Comparison of ENCODE assay signal across 10 mouse cellular contexts in genomic region chr17:48932916-48933315, GRCm38 (mm10). TPM values are rescaled to one million over a fixed set of nuclear protein-coding genes. Genes with fewer than 3 reads are reported as not detected.
DNase-seq lines count a peak whose midpoint lies in the region; ATAC-seq and TF ChIP-seq lines count a peak whose summit lies in the region.
"Had no signal": no experiment of that assay in that cellular context is flagged by ENCODE, and none has a peak within 500 bp of the region (broad histone marks: within the 10 kb centered on the region; RNA-seq: fewer than 3 reads in every experiment).

No protein-coding gene starts in this region.

- 9% methylated on average over 9 of the region's 9 CpGs for WGBS in kidney, adult 2 months
- WGBS in embryonic facial prominence, embryonic 10.5 days: 6% methylated on average over 9 of the region's 9 CpGs
- WGBS in hindbrain, embryonic 13.5 days: 8% methylated on average over 8 of the region's 9 CpGs
- WGBS in midbrain, embryonic 16.5 days: under 1% methylated on average over 9 of the region's 9 CpGs

- no peak for TF ChIP-seq POLR2A in kidney, adult 2 months (IDR thresholded peaks at IDR 0.05; ENCODE audit: low read depth, low read length)

- peak overlapping the region; percentile 82 for H3K9ac ChIP-seq in hindbrain, embryonic 13.5 days
- H3K9ac ChIP-seq in midbrain, embryonic 16.5 days (ENCODE audit: low read depth, low read length): peak overlapping the region; percentile 86

- ATAC-seq in hindbrain, embryonic 13.5 days (ENCODE audit: low FRiP score): peak; percentile 1; the same call in 1 of the 2 replicates
- ATAC-seq in midbrain, embryonic 16.5 days: peak; percentile 15; the same call in 1 of the 2 replicates

- no peak for DNase-seq in kidney, adult 2 months
- DNase-seq in kidney, postnatal 25 days: no peak
- no peak for DNase-seq in embryonic facial prominence, embryonic 10.5 days (ENCODE audit: low spot score)
- no peak for DNase-seq in adipocyte (ENCODE audit: low spot score)
- DNase-seq in left cerebral cortex, postnatal 4 days: no peak
- DNase-seq in left cerebral cortex, adult 11 months (ENCODE audit: low spot score): no peak
- DNase-seq: thymus, adult 18-20 months had no signal

- intact Hi-C loops in left cerebral cortex, postnatal 4 days (cut with DNase I): loop anchor here (5.0 to 10.0 kb wide), 5 partner anchors 239 to 962 kb away; no protein-coding TSS in a partner anchor

- H3K36me3 ChIP-seq in kidney, adult 2 months (ENCODE audit: control insufficient read depth, insufficient read depth, low read length): no peaks in the 10 kb centered on the region
- no peaks in the 10 kb centered on the region for H3K36me3 ChIP-seq in embryonic facial prominence, embryonic 10.5 days (replicated peaks)
- no peaks in the 10 kb centered on the region for H3K36me3 ChIP-seq in hindbrain, embryonic 13.5 days
- no peaks in the 10 kb centered on the region for H3K36me3 ChIP-seq in midbrain, embryonic 16.5 days (ENCODE audit: control insufficient read depth, insufficient read depth, low read length)

- TF ChIP-seq CTCF in kidney, adult 2 months (conservative IDR thresholded peaks at IDR 0.05; ENCODE audit: insufficient read depth, insufficient read length, low read depth, low read length): no peak

- no peak overlapping the region for H3K27ac ChIP-seq in kidney, adult 2 months (ENCODE audit: insufficient read depth, low read depth, low read length)
- no peak overlapping the region for H3K27ac ChIP-seq in embryonic facial prominence, embryonic 10.5 days (replicated peaks)
- H3K27ac ChIP-seq in hindbrain, embryonic 13.5 days: peak overlapping the region; percentile 85; the same call in 1 of the 2 replicates
- H3K27ac ChIP-seq in midbrain, embryonic 16.5 days (ENCODE audit: low read length): peak overlapping the region; percentile 83

- peak overlapping the region; percentile 81 for H3K4me2 ChIP-seq in hindbrain, embryonic 13.5 days
- peak overlapping the region; percentile 72 for H3K4me2 ChIP-seq in midbrain, embryonic 16.5 days (ENCODE audit: low read length)

- no peaks in the 10 kb centered on the region for H3K27me3 ChIP-seq in kidney, adult 2 months (replicated peaks; ENCODE audit: control insufficient read depth, insufficient read depth, low read length)
- H3K27me3 ChIP-seq in embryonic facial prominence, embryonic 10.5 days (replicated peaks; ENCODE audit: low read depth, poor library complexity, severe bottlenecking): peaks cover 49% of the 10 kb centered on the region
- peaks cover 28% of the 10 kb centered on the region for H3K27me3 ChIP-seq in hindbrain, embryonic 13.5 days
- no peaks in the 10 kb centered on the region for H3K27me3 ChIP-seq in midbrain, embryonic 16.5 days (ENCODE audit: control insufficient read depth, insufficient read depth, low read depth, low read length)

- no peaks in the 10 kb centered on the region for H3K4me1 ChIP-seq in kidney, adult 2 months (ENCODE audit: control insufficient read depth, insufficient read depth, low read length)
- H3K4me1 ChIP-seq in embryonic facial prominence, embryonic 10.5 days: peaks cover 20% of the 10 kb centered on the region
- peaks cover 38% of the 10 kb centered on the region for H3K4me1 ChIP-seq in hindbrain, embryonic 13.5 days (replicated peaks)
- H3K4me1 ChIP-seq in midbrain, embryonic 16.5 days (ENCODE audit: control insufficient read depth, insufficient read depth, low read length): peaks cover 28% of the 10 kb centered on the region

- no peaks in the 10 kb centered on the region for H3K9me3 ChIP-seq in embryonic facial prominence, embryonic 10.5 days
- H3K9me3 ChIP-seq in hindbrain, embryonic 13.5 days: no peaks in the 10 kb centered on the region
- H3K9me3 ChIP-seq in midbrain, embryonic 16.5 days (replicated peaks; ENCODE audit: control insufficient read depth, low read length, poor library complexity, severe bottlenecking): no peaks in the 10 kb centered on the region

- peak overlapping the region; percentile 25; the same call in 1 of the 2 replicates for H3K4me3 ChIP-seq in kidney, adult 2 months (ENCODE audit: insufficient read depth, low read depth, low read length)
- H3K4me3 ChIP-seq in embryonic facial prominence, embryonic 10.5 days: peak overlapping the region; percentile 67
- H3K4me3 ChIP-seq in hindbrain, embryonic 13.5 days: peak overlapping the region; percentile 59
- H3K4me3 ChIP-seq in midbrain, embryonic 16.5 days (ENCODE audit: low read depth, low read length): peak overlapping the region; percentile 68
- H3K4me3 ChIP-seq: myocyte had no signal

RNA-seq across cellular contexts. Expression of gene Lrfn2, which starts 0.7 kb away (rescaled TPM):
- 0.22 and 0.30 TPM in 2 replicates for polyA plus RNA-seq in kidney, adult 2 months (2012; rRNA removed)
- polyA plus RNA-seq in embryonic facial prominence, embryonic 10.5 days (2016; fragmentation: Nextera tagmentation; extraction: Ambion mirVana): 0.19 and 0.33 TPM in 2 replicates
- 6.5 and 7.0 TPM in 2 replicates for polyA plus RNA-seq in hindbrain, embryonic 13.5 days (2015; fragmentation: Nextera tagmentation; extraction: Ambion mirVana)
- polyA plus RNA-seq in midbrain, embryonic 16.5 days (2015; fragmentation: Nextera tagmentation; extraction: Ambion mirVana): 13.3 and 14.7 TPM in 2 replicates
- 10 to 100 TPM; 47.2 to 47.4 TPM for total RNA-seq in left cerebral cortex, postnatal 4 days (2021)
- polyA plus RNA-seq: myocyte had no signal

Comparison
In these comparisons a context has a peak if more than half of its experiments do, and no peak if none do; other contexts are left out.
1. H3K27ac ChIP-seq: peak in hindbrain, embryonic 13.5 days (single experiment) and midbrain, embryonic 16.5 days (single experiment); none in kidney, adult 2 months (single experiment) and embryonic facial prominence, embryonic 10.5 days (single experiment).
2. Peak in every context shown above with its lines, with median percentiles within 50 percentile points of each other: H3K4me3 ChIP-seq.